Mouse (Mus musculus): ENCODE measurements around the gene Hivep2. TPM values are rescaled to one million over a fixed set of nuclear protein-coding genes. Genes with fewer than 3 reads are reported as not detected.

Hivep2 gene
- total RNA-seq, 2 experiments from 2014 or later: 181 to 200 TPM

DNA sequence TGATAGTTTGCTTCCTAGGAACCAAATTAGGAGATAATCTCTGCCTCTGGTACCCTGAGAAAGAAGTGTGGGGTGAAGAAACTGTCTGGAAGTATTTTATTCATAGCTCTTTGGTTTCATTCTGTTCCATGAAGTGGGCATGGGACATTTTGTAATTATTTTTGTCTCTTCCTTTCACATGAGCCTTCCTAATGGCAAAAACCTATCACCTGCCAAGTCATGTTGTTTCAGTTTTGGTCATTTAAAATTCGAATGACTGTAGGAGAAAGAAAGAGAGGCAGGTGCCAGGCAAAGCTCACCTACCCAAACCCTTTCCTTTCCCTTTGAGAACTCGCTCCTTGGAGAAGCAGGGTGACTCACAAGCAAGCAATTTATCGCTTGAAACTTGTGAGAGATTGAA is 53.3 kb downstream of the Hivep2 start:
- DNase-seq (ENCODE audit: low spot score in 2 of 2): no peak

DNA sequence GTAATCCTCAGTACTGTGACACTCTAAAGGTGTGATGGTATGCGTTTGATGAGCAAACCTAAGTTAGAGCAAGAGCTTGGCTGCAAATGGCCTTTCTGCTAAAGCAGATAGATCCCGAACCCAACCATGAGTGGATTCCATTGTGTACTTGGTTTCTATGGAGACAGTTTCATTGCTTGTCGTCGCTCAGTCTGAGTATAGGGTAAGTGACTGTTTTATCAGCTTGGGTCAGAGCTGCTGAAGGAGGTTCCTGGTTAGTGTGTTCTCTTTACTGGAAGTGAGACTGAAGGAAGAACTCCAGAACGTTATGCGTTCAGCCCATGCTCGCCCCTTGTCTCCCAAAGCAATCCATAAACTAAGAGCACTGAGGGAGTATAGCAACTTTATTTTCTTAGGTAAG is 54.4 kb downstream of the Hivep2 start:
- no peak for DNase-seq (ENCODE audit: low spot score in 2 of 2)

DNA sequence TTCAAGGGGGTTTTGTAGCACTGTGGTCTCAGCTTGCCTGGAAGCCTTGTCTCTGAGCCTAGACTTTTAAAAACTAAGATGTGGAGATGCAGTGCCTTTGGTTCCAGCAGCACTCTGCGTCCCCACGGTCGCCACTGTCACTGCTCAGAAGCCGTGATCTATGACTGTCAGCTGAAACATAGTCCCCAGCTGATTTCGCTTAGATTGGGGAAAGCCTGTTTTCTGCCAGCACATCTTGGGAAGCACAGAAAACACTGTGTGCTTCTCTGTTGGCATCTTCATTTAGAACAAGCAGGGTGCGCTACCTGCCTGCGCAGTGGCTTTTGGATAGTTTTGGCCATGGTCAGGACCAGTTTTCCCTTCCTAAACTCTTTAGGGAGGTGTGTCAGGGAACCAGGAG is 59.1 kb downstream of the Hivep2 start:
- DNase-seq (ENCODE audit: low spot score in 2 of 2): no peak

GRCm38 (mm10) chr10:14027751-14028150 is 61.9 kb downstream of the Hivep2 start:
- DNase-seq (ENCODE audit: low spot score in 2 of 2): no peak

DNA sequence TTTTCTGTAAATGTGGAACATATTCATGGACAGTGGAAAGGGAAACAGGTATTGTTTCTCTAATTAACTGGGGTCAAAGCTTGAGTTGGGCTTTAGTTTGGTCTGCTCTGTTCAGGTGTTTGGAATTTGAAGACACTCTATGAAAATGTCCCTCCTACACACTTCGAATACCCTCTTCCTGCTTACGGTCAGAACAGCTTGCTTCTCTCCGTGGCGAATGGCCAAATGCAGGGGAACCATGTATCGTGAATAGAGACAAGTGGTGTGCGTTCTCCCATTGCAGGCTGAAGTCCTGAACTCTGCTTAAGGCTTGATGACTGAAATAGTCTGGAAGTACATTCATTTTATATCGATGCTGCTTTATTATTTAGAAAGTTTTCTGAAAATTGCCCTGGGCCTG is 63.1 kb downstream of the Hivep2 start:
- no peak for DNase-seq (ENCODE audit: low spot score in 2 of 2)

GRCm38 (mm10) chr10:14030458-14031035 is 64.7 kb downstream of the Hivep2 start:
- DNase-seq (ENCODE audit: low spot score in 2 of 2): no peak

DNA sequence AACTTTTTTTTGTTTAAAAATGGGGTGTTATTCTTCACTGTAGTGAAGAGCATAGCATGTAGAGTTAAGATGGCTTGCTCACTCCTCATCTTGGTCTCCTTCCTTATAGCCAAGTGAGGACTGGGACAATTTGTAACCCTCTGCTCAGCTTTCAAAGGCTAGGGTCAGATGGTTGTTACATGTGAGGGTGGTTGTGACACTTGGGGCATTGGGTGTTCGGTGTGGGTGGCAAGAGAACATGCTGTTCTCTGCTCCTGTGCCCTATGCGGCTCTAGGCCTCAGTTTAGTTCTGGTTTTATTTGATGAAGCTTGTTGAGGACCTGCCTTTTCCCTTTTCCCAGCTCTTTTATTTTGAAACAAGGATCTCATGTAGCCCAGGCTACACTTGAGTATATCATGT is 66.7 kb downstream of the Hivep2 start:
- DNase-seq (ENCODE audit: low spot score in 2 of 2): no peak

GRCm38 (mm10) chr10:14034046-14034445 is 68.2 kb downstream of the Hivep2 start:
- no peak for DNase-seq (ENCODE audit: low spot score in 2 of 2)

- DNase-seq (ENCODE audit: low spot score in 2 of 2): no peak
Observed at GRCm38 (mm10) chr10:14034790-14035189, 68.9 kb downstream of the Hivep2 start.

- no peak for DNase-seq (ENCODE audit: low spot score in 2 of 2)
Observed at GRCm38 (mm10) chr10:14035607-14036006, 69.7 kb downstream of the Hivep2 start.

DNA sequence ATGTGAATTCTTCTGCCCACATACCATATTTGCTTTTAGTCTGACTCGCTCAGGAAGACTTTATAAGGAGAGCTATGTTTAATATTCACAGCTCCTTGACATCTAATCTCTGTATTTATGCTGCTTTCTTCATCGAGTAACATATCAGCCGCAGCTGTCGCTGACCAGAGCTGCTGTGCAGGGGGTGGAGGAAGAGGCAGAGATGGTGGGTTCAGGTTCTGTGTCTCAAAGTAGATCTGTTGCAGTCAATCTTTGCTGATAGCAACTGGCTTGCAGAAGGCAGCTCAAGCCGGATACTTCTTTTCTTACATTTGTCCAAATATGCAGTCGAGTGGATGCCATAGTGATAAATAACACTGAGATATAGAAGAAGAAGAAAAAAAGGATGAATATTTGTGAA is 70.6 kb downstream of the Hivep2 start:
- DNase-seq (ENCODE audit: low spot score in 2 of 2): no peak

GRCm38 (mm10) chr10:14037977-14038489 is 72.2 kb downstream of the Hivep2 start:
- DNase-seq (ENCODE audit: low spot score in 2 of 2): no peak

DNA sequence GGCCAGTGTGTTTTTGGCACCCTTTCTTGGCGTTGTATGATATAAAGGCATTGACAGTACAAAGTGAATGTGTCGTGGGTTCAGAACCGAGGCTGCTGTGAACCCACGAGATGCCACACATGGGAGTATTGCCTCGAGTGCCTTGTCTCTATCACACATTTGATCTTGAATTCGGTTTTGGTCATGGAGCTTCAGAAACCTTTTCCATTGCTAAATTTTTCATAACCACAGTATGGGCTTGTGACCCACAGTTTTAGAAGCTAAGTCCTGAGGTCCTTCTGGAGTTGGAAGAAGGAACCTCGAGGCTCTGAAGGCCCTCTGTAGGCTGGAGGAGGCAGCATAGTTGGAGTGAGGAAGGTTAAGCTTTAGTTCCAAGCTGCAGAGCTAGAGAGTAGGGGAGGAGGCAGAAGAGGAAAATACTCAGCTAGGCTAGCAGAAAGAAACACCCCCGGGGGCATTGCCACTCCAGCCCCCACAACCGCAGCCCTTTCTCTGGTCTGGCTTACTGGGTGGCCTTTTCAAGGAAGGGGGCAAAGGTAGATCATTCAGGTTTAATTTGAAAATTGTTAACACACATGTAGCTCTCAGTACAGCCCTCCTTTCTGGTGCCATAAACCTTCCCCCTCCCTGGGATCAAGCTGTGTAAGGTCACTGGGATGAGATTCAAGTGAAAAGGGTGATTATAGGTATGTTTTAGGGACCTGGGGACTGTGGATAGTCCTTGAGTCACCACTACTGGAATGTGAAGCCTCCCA is 75.0 kb downstream of the Hivep2 start:
- DNase-seq (ENCODE audit: low spot score in 2 of 2): no peak

GRCm38 (mm10) chr10:14041606-14042005 is 75.7 kb downstream of the Hivep2 start:
- no peak for DNase-seq (ENCODE audit: low spot score in 2 of 2)

DNA sequence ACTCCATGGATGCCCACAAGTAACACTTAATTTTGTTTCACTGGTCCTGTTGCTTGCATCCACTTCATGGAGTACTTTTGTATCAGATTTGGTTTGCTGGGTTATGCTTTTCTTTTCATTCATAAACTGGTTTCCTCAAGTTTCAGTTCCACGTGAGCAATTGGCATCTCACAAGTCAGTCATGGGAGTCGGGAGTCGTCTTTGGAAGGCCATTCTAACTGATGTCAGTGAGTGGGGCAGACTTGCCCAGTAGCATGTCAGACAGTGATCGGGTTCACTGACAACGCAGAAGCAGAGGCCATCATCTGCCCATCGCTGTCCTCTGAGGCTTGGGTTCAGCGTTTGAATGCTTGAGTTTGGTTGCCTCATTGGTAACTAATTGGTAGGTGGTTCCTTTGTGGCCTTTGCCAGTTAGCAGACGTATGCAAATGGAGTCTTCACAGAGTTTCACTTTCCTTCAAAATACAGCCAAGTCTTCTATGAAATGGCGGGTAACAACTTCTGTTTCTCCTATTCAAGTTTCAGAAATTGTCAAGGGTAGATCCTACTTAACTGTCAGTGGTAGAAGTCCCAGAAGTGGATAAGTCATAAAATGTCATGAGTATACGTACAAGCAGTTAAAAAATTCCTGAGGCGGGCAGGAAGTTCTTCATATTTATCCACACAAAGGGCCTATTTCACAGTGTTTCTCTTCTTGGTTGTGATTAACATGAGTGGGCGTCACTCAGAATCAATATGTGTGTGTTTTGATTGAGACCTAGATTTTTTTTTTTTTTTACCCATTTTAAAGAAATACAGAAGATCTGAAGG is 76.9 kb downstream of the Hivep2 start:
- DNase-seq (ENCODE audit: low spot score in 2 of 2): no peak

DNA sequence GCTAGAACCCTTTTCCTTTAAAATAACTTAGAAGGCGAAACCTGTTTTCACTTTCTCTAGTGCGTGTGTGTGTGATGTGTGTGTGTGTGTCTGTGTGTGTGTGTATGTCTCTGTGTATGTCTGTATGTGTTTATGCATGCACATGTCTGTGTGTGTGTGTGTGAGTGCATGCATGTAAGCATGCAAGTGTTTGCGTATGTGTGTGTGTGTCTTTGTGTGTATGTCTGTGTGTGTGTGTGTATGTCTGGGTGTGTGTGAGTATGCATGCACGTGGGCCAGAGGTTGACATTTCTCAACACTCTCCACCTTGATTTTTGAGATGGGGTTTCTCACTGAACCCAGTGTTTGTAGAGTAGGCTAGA is 77.5 kb downstream of the Hivep2 start:
- no peak for DNase-seq (ENCODE audit: low spot score in 2 of 2)

DNA sequence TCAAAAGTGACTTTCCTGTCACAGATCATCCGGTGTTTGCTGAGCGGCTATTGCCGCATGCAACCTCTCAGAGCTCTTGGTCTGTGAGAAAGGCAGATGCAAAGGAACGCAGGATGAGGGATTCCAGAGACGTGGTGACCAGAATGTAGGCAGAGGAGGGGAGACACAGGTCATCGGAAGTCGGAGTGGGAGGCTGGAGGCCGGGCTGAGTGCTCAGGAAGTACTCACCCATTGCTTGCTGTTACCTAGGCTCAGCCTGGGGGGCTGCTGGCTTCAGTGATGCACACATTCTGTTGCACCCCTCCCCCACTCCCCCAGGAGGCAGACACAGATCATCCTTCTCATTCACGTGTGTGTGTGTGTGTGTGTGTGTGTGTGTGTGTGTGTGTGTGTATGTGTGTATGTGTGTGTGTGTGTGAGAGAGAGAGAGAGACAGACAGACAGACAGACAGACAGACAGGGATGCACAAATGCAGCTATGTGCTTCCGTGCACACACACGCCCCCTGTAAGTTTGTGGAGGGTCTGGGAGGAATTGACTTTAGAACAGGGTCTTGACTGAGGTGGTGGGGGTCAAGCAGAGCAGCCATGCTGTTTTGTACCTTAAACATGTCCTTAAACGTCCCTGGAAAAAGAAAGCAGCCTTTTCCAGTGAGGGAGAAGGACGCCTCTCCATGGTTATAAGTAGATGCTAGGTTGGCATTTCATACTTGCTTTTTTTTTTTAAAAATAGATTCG is 78.3 kb downstream of the Hivep2 start:
- no peak for DNase-seq (ENCODE audit: low spot score in 2 of 2)

- DNase-seq (ENCODE audit: low spot score in 2 of 2): no peak
Observed at GRCm38 (mm10) chr10:14044783-14045392, 79.0 kb downstream of the Hivep2 start.

- no peak for DNase-seq (ENCODE audit: low spot score in 2 of 2)
Observed at GRCm38 (mm10) chr10:14045745-14046144, 79.9 kb downstream of the Hivep2 start.

- peak; percentile 58 to 60 for DNase-seq (ENCODE audit: low spot score in 2 of 2)
Observed at GRCm38 (mm10) chr10:14046171-14046651, 80.3 kb downstream of the Hivep2 start.

DNA sequence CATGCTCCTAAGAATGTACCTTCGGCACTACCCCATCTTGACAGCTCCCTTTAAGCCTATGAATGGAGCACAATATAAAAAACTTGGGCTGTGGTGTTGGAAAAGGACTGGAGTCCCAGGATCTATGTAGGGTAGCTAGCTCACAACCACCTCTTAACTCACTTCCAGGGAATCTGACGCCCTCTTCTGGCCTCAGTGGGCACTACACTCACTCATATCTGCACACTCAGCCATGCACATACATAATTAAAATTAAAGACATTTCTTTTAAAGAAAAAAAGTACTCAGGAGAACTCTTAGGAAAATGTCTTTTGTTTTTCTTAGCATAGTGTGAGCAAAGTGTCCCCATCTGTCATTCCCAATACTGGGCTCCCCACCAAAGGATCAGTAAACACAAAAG is 81.1 kb downstream of the Hivep2 start:
- no peak for DNase-seq (ENCODE audit: low spot score in 2 of 2)

All from layer of hippocampus, adult 18-20 months (tissue).